Mouse (Mus musculus): ENCODE measurements around the gene Tsfm. TPM values are rescaled to one million over a fixed set of nuclear protein-coding genes. Genes with fewer than 3 reads are reported as not detected.

Tsfm gene
- total RNA-seq, 2 experiments from 2014 or later = 17.1 to 25.7 TPM

DNA sequence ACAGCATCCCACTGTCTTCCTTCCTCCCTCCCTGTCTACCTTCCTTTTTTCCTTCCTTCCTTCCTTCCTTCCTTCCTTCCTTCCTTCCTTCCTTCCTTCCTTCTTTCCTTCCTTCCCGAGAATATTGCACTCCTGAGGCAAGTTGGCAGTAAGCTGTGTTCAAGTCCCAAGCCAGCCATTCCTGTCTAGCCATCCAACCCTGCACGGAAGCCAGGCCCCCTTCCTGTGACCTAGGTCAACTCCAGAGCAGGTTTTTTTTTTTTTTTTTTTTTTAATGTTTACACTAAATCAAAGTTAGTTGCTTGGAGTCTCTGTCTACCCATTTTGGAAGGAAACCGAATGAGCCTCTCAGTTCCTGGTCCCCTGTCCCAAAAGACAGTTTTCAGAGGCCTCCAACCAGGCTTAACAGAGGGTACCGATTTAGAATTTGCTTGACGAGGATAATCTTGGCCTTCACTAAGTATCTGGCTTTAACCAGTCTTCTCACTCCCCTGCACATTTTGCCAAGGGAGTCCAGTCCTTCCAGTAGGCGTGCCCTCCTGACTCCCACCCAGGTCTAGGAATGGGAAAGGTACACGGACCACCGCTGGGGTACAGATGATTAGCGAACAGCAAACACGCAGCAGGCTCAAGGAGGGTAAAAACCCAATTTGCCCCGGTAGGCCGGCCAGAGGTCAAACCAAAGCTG lies 59.1 kb downstream of the Tsfm start:
- no peak for ATAC-seq (ENCODE audit: poor library complexity, severe bottlenecking)

DNA sequence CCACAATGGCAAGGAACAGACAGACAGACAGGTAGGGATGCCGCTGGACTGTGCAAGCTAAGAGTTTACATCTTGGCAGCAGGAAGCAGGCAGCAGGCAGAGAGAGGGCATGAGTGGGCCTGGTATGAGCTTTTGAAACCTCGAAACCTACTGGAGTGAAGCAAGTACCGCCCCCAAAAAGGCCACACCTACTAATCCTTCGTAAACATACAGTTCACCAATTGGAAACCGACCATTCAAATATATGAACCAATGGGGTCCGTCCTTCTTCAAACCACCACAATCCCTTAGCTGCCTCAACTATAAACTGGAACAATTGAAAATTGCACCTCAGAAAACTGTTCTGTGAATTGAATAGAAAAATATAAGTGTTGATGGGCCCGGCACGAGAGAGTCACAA lies 66.8 kb downstream of the Tsfm start:
- no peak for ATAC-seq (ENCODE audit: poor library complexity, severe bottlenecking)

DNA sequence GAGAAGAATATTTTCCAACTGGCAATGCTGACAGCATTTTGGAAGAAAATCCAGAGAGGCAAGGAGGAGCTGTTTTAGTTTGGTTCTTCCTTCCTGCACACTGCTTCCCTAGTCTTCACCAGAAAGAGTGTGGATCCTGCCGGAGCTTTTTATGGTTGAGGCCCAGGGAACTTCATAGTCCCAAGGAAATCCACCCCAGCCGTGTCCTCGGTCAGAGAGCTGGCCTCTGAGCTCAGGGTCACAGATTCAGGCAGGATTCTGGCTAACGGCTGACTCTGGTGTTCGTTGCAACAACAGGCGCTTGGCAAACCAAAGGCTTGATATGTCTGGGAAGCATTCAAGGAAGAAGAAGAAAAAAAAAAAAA lies 67.7 kb downstream of the Tsfm start:
- no peak for ATAC-seq (ENCODE audit: poor library complexity, severe bottlenecking)

DNA sequence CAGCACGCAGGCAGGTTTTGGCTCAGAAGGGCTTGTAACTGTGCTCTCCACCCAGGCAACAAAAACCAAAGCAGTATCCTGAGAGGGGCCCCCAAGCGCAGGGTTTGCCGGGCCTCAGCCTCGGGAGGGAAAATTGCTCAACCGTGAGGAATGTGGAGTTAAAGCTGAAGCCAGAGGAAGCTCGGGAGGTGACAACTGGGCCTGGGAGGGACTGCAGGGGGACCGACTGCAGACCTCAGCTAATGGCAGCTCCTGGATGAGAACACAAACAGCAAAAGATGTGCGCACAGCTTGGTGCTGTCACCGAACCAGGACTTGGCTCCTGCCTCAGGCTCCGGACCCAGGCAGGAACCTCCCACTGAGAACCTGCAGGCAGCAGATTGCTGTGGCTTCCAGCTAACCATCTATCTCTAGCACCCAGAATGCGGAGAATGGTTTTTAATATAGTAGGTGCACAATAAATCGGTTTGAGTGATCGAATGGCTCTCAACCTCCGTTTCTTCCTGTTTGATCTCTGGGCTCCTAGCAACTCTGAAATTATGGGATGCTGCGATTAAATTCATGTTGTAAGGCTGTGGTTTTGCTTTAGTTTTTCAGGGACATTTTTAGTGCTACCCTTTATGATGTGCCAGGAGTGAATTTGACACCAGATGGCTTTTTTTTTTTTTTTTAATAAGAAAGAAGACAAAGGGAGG lies 68.2 kb downstream of the Tsfm start:
- no peak for ATAC-seq (ENCODE audit: poor library complexity, severe bottlenecking)

DNA sequence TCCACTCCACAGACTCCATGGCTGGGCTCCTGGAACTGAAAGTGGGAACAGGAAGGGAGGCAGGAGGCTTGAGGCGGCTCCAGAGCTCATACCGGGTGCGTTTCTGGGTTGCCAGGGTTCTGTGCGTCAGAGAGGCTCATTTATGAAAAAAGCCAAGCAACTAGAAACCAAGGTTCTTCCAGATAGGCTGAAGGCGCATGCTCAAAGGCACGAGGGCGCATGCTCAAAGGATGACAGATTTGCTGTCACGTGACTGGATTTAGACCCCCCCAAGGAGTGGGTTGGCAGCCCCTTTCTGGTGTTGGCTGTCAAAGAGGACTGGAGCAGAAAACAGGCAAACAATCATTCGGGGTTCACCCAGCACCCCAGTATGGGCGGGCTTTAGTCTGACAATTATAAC lies 68.9 kb downstream of the Tsfm start:
- no peak for ATAC-seq (ENCODE audit: poor library complexity, severe bottlenecking)

Other genes starting within 250 kb of the Tsfm start
- gene Atp23, start 129.5 kb downstream of the Tsfm start, total RNA-seq (2015) = 7.0 and 8.6 TPM in 2 replicates
- 3.5 and 5.1 TPM in 2 replicates for gene Atp23, start 129.5 kb downstream of the Tsfm start, total RNA-seq (2017)
- 73.2 and 75.2 TPM in 2 replicates for gene Ctdsp2, start 52.1 kb downstream of the Tsfm start, total RNA-seq (2015)
- 38.0 and 41.9 TPM in 2 replicates for gene Ctdsp2, start 52.1 kb downstream of the Tsfm start, total RNA-seq (2017)
- gene Avil, start 30.1 kb downstream of the Tsfm start, total RNA-seq (2015) = 0.07 TPM in 1 of 2 replicates, not detected in the other
- 0.04 and 0.16 TPM in 2 replicates for gene Avil, start 30.1 kb downstream of the Tsfm start, total RNA-seq (2017)
- gene Mettl1, start 10.6 kb upstream of the Tsfm start, total RNA-seq (2015) = 4.2 and 5.4 TPM in 2 replicates
- gene Mettl1, start 10.6 kb upstream of the Tsfm start, total RNA-seq (2017) = 3.5 and 8.9 TPM in 2 replicates
- gene Eef1akmt3, start 10.7 kb upstream of the Tsfm start, total RNA-seq (2015) = not detected in 2 replicates
- gene Eef1akmt3, start 10.7 kb upstream of the Tsfm start, total RNA-seq (2017) = 0.08 TPM in 1 of 2 replicates, not detected in the other
- not detected in 2 replicates for gene Cyp27b1, start 17.4 kb upstream of the Tsfm start, total RNA-seq (2015)
- gene Cyp27b1, start 17.4 kb upstream of the Tsfm start, total RNA-seq (2017) = not detected in 2 replicates
- gene March9, start 29.3 kb upstream of the Tsfm start, total RNA-seq (2015) = 0.04 TPM in 1 of 2 replicates, not detected in the other
- gene March9, start 29.3 kb upstream of the Tsfm start, total RNA-seq (2017) = 0.22 and 0.37 TPM in 2 replicates
- gene Cdk4, start 32.7 kb upstream of the Tsfm start, total RNA-seq (2015) = 276 and 285 TPM in 2 replicates
- gene Cdk4, start 32.7 kb upstream of the Tsfm start, total RNA-seq (2017) = 174 and 258 TPM in 2 replicates
- 70.0 and 82.5 TPM in 2 replicates for gene Tspan31, start 39.4 kb upstream of the Tsfm start, total RNA-seq (2015)
- gene Tspan31, start 39.4 kb upstream of the Tsfm start, total RNA-seq (2017) = 61.6 and 62.5 TPM in 2 replicates
- gene Agap2, start 44.4 kb upstream of the Tsfm start, total RNA-seq (2015) = 4.1 and 8.3 TPM in 2 replicates
- 32.5 and 35.4 TPM in 2 replicates for gene Agap2, start 44.4 kb upstream of the Tsfm start, total RNA-seq (2017)
- gene Os9, start 90.3 kb upstream of the Tsfm start, total RNA-seq (2015) = 39.9 and 42.3 TPM in 2 replicates
- gene Os9, start 90.3 kb upstream of the Tsfm start, total RNA-seq (2017) = 170 and 195 TPM in 2 replicates
- gene B4galnt1, start 134.4 kb upstream of the Tsfm start, total RNA-seq (2015) = 113 TPM in 2 replicates
- gene B4galnt1, start 134.4 kb upstream of the Tsfm start, total RNA-seq (2017) = 67.7 and 75.5 TPM in 2 replicates
- 0.91 TPM in 1 of 2 replicates, not detected in the other for gene Slc26a10, start 149.8 kb upstream of the Tsfm start, total RNA-seq (2015)
- 0.22 and 0.53 TPM in 2 replicates for gene Slc26a10, start 149.8 kb upstream of the Tsfm start, total RNA-seq (2017)
- gene Arhgef25, start 159.2 kb upstream of the Tsfm start, total RNA-seq (2015) = 0.16 TPM in 1 of 2 replicates, not detected in the other
- gene Arhgef25, start 159.2 kb upstream of the Tsfm start, total RNA-seq (2017) = 0.41 and 1.0 TPM in 2 replicates
- gene Dtx3, start 164.9 kb upstream of the Tsfm start, total RNA-seq (2015) = 8.2 and 9.2 TPM in 2 replicates
- 4.5 and 9.1 TPM in 2 replicates for gene Dtx3, start 164.9 kb upstream of the Tsfm start, total RNA-seq (2017)
- gene Pip4k2c, start 180.7 kb upstream of the Tsfm start, total RNA-seq (2015) = 9.6 and 12.0 TPM in 2 replicates
- 13.2 and 17.8 TPM in 2 replicates for gene Pip4k2c, start 180.7 kb upstream of the Tsfm start, total RNA-seq (2017)
- gene Kif5a, start 232.5 kb upstream of the Tsfm start, total RNA-seq (2015) = 0.85 and 0.93 TPM in 2 replicates
- gene Kif5a, start 232.5 kb upstream of the Tsfm start, total RNA-seq (2017) = 0.70 and 0.94 TPM in 2 replicates
- gene Dctn2, start 235.5 kb upstream of the Tsfm start, total RNA-seq (2015) = 78.9 and 82.6 TPM in 2 replicates
- gene Dctn2, start 235.5 kb upstream of the Tsfm start, total RNA-seq (2017) = 90.1 and 96.4 TPM in 2 replicates

Data from megakaryocyte, adult 5-6 weeks (primary cell).